In the genomic region with DNA sequence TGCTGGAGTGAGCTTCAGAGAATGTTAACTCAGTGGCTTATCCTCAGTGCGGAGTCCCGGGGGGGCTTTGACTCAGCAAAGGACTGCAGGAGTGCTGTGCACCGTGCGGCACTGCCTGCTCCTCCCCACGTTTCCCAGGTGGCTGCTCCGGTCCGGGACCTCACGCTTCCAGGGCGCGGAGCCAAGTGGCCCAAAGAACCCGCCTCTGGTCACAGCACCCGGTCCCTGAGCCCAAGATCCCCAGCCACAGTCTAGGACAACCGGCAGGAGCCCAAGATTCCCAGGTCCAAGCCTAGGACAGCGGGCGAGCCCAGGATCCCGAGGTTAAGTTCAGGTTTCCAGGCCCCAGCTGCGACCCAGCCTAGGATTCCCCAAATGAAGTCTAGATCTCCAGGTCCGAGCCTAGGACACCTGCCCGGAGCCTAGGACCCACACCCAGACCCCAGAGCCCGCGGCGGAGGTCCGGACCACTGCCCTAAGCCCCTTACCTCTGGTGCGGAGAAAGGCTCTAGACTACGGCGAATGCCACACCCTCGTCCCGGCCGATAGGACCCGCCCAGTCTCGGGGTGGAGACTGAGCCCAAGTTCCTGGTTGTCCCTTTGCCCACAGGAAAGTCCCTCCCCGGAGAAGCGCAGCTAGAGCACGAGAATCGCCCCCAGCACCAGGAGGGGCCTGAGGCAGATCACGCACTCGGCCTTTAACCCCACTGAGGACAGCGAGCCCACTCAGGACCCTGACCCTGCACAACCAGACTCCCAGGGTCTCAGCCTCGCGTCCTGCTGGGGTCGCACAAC, we compare ENCODE assay signal across 8 mouse cellular contexts. TPM values are rescaled to one million over a fixed set of nuclear protein-coding genes. Genes with fewer than 3 reads are reported as not detected.
DNase-seq lines count a peak whose midpoint lies in the region; ATAC-seq lines count a peak whose summit lies in the region.

TSS of gene Anxa4 (minus strand) at position 564 of the 795 bp plus-strand sequence.

- peak within 1 kb of the TSS; percentile 90 for H3K4me2 ChIP-seq in embryonic facial prominence, embryonic 15.5 days (replicated peaks)
- H3K4me2 ChIP-seq in heart, embryonic 14.5 days (ENCODE audit: low read length), result peak within 1 kb of the TSS; percentile 92

- H3K27me3 ChIP-seq in embryonic facial prominence, embryonic 15.5 days, result peaks cover 10% of the 10 kb centered on the region
- peaks cover 20% of the 10 kb centered on the region for H3K27me3 ChIP-seq in heart, embryonic 14.5 days (ENCODE audit: control insufficient read depth, insufficient read depth, low read length)

- peak; percentile 82 for DNase-seq in A20 (ENCODE audit: low read depth, low spot score)
- DNase-seq in kidney, postnatal 10 days, result peak; percentile 89
- peak; percentile 59 for DNase-seq in skeletal muscle tissue, adult 2 months (ENCODE audit: low read depth, low spot score)
- no peak for DNase-seq in right cerebral cortex, postnatal 10 days (ENCODE audit: low spot score in 2 of 2)

- H3K27ac ChIP-seq in embryonic facial prominence, embryonic 15.5 days (replicated peaks), result no peak within 1 kb of the TSS
- no peak within 1 kb of the TSS for H3K27ac ChIP-seq in heart, embryonic 14.5 days (replicated peaks in 1 of 2; ENCODE audit: control insufficient read depth in 1 of 2, insufficient read depth in 1 of 2, low read depth in 2 of 2, low read length in 2 of 2)
- H3K27ac ChIP-seq in macrophage, result peak within 1 kb of the TSS; percentile 76

- WGBS in embryonic facial prominence, embryonic 15.5 days, result under 1% methylated on average over 41 of the region's 41 CpGs
- WGBS in heart, embryonic 14.5 days, result under 1% methylated on average over 41 of the region's 41 CpGs
- WGBS in macrophage (ENCODE audit: missing documents), result under 1% methylated on average over 37 of the region's 41 CpGs

- peaks cover 52% of the 10 kb centered on the region for H3K79me2 ChIP-seq in macrophage (ENCODE audit: inconsistent target)

- peak; percentile 91 for ATAC-seq in activated CD4-positive, CD25-positive, alpha-beta regulatory T cell, adult 4 months
- ATAC-seq in embryonic facial prominence, embryonic 15.5 days (ENCODE audit: insufficient number of reproducible peaks, low FRiP score, low TSS enrichment, low read depth), result peak; percentile 81
- ATAC-seq in heart, embryonic 14.5 days (ENCODE audit: insufficient number of reproducible peaks, insufficient read depth, low FRiP score, low read depth), result peak; percentile 72

- peak within 1 kb of the TSS; percentile 55 for H3K9ac ChIP-seq in embryonic facial prominence, embryonic 15.5 days
- H3K9ac ChIP-seq in heart, embryonic 14.5 days (ENCODE audit: low read length), result peak within 1 kb of the TSS; percentile 81

- no peaks in the 10 kb centered on the region for H3K9me3 ChIP-seq in embryonic facial prominence, embryonic 15.5 days (replicated peaks)
- no peaks in the 10 kb centered on the region for H3K9me3 ChIP-seq in heart, embryonic 14.5 days (ENCODE audit: control insufficient read depth, low read length)

- H3K4me1 ChIP-seq in embryonic facial prominence, embryonic 15.5 days, result peaks cover 15% of the 10 kb centered on the region
- peaks cover 4 to 8% of the 10 kb centered on the region in 2 experiments; a peak in 3 of 4 replicates for H3K4me1 ChIP-seq in heart, embryonic 14.5 days (ENCODE audit: control insufficient read depth in 2 of 2, insufficient read depth in 2 of 2, low read length in 2 of 2)

- no peaks in the 10 kb centered on the region for H3K36me3 ChIP-seq in embryonic facial prominence, embryonic 15.5 days
- no peaks in the 10 kb centered on the region for H3K36me3 ChIP-seq in heart, embryonic 14.5 days (ENCODE audit: control insufficient read depth, insufficient read depth, low read length)
- H3K36me3 ChIP-seq in macrophage (ENCODE audit: inconsistent target), result peaks cover 14% of the 10 kb centered on the region; the same call in 1 of the 2 replicates

- H3K4me3 ChIP-seq in embryonic facial prominence, embryonic 15.5 days (replicated peaks), result peak within 1 kb of the TSS; percentile 77
- peak within 1 kb of the TSS; percentile 72 to 77 for H3K4me3 ChIP-seq in heart, embryonic 14.5 days (ENCODE audit: control insufficient read depth in 1 of 2, insufficient read depth in 1 of 2, low read depth in 1 of 2, low read length in 2 of 2)
- H3K4me3 ChIP-seq in macrophage (ENCODE audit: inconsistent target), result peak within 1 kb of the TSS; percentile 96

RNA-seq across cellular contexts. Expression of gene Anxa4, which starts in this region (rescaled TPM):
- polyA plus RNA-seq in activated CD4-positive, CD25-positive, alpha-beta regulatory T cell, adult 4 months (2017; shearing (Covaris generic)), result 10 to 100 TPM; 25.2 to 29.7 TPM
- 50.0 and 50.7 TPM in 2 replicates for polyA plus RNA-seq in embryonic facial prominence, embryonic 15.5 days (2015; fragmentation: Nextera tagmentation; extraction: Ambion mirVana)
- polyA plus RNA-seq in heart, embryonic 14.5 days (2014; fragmentation: Nextera tagmentation; extraction: Ambion mirVana), result 24.6 and 30.3 TPM in 2 replicates
- total RNA-seq in macrophage (2018; cell fraction: chromatin; rRNA removed), result 100 to 1,000 TPM; 156 to 576 (median 276) TPM
- 100 to 1,000 TPM; 366 to 589 (median 493) TPM for total RNA-seq in macrophage (2018; cell fraction: cytosol; rRNA removed)
- total RNA-seq in macrophage (2018; cell fraction: nucleus; rRNA removed), result 100 to 1,000 TPM; 214 to 424 (median 305) TPM
- polyA plus RNA-seq in macrophage (2018), result 355 to 520 TPM (median 453 TPM) in 3 replicates

Comparison
In these comparisons a context has a peak if more than half of its experiments do, and no peak if none do; other contexts are left out.
1. DNase-seq: peak in A20 (single experiment), kidney, postnatal 10 days (single experiment) and skeletal muscle tissue, adult 2 months (single experiment); none in right cerebral cortex, postnatal 10 days (0 of 2).
2. Peak in every context shown above with its lines, with median percentiles within 50 percentile points of each other: ATAC-seq and H3K4me3 ChIP-seq.